In genomic region chr12:100226621-100227020, GRCm38 (mm10) we compare ENCODE assay signal across 18 mouse cellular contexts. TPM values are rescaled to one million over a fixed set of nuclear protein-coding genes. Genes with fewer than 3 reads are reported as not detected.
DNase-seq lines count a peak whose midpoint lies in the region; ATAC-seq and TF ChIP-seq lines count a peak whose summit lies in the region.
"Had no signal": no experiment of that assay in that cellular context is flagged by ENCODE, and none has a peak within 500 bp of the region (broad histone marks: within the 10 kb centered on the region; RNA-seq: fewer than 3 reads in every experiment).

No protein-coding gene starts in this region.

- H3K4me1 ChIP-seq in cortical plate, adult 2 months (ENCODE audit: control insufficient read depth, insufficient read depth, low read length): peaks cover 19% of the 10 kb centered on the region
- H3K4me1 ChIP-seq in forebrain, embryonic 15.5 days: peaks cover 46% of the 10 kb centered on the region
- H3K4me1 ChIP-seq in limb, embryonic 10.5 days: peaks cover 13% of the 10 kb centered on the region
- peaks cover 50% of the 10 kb centered on the region for H3K4me1 ChIP-seq in neural tube, embryonic 15.5 days

- no peak overlapping the region for H3K9ac ChIP-seq in forebrain, embryonic 15.5 days (replicated peaks)
- H3K9ac ChIP-seq in neural tube, embryonic 15.5 days (replicated peaks): no peak overlapping the region
- H3K9ac ChIP-seq: heart, embryonic 12.5 days; limb, embryonic 12.5 days; liver, postnatal 0 days had no signal

- WGBS in forebrain, embryonic 15.5 days: 52% methylated on average over 8 of the region's 8 CpGs
- 72% methylated on average over 8 of the region's 8 CpGs for WGBS in limb, embryonic 10.5 days
- WGBS in neural tube, embryonic 15.5 days: 47% methylated on average over 8 of the region's 8 CpGs

- no peaks in the 10 kb centered on the region for H3K9me3 ChIP-seq in forebrain, embryonic 15.5 days
- H3K9me3 ChIP-seq in limb, embryonic 10.5 days (replicated peaks): no peaks in the 10 kb centered on the region
- no peaks in the 10 kb centered on the region for H3K9me3 ChIP-seq in neural tube, embryonic 15.5 days (replicated peaks)

- TF ChIP-seq POLR2A in cortical plate, adult 2 months (IDR thresholded peaks at IDR 0.05; ENCODE audit: extremely low read depth, insufficient read depth, low read length): no peak

- H3K27me3 ChIP-seq in forebrain, embryonic 15.5 days: no peaks in the 10 kb centered on the region
- H3K27me3 ChIP-seq in limb, embryonic 10.5 days (ENCODE audit: low read depth, poor library complexity, severe bottlenecking): no peaks in the 10 kb centered on the region
- no peaks in the 10 kb centered on the region for H3K27me3 ChIP-seq in neural tube, embryonic 15.5 days (replicated peaks)
- H3K27me3 ChIP-seq: heart, embryonic 12.5 days; limb, embryonic 12.5 days had no signal

- H3K4me2 ChIP-seq in forebrain, embryonic 15.5 days (replicated peaks): no peak overlapping the region
- no peak overlapping the region for H3K4me2 ChIP-seq in neural tube, embryonic 15.5 days
- H3K4me2 ChIP-seq: heart, embryonic 12.5 days; limb, embryonic 12.5 days had no signal

- peak overlapping the region; percentile 86 for H3K27ac ChIP-seq in cortical plate, adult 2 months (ENCODE audit: insufficient read depth, low read length)
- H3K27ac ChIP-seq in forebrain, embryonic 15.5 days (replicated peaks): peak overlapping the region; percentile 64
- peak overlapping the region; percentile 3; the same call in 1 of the 2 replicates for H3K27ac ChIP-seq in limb, embryonic 10.5 days
- H3K27ac ChIP-seq in neural tube, embryonic 15.5 days (replicated peaks): no peak overlapping the region
- H3K27ac ChIP-seq: limb, embryonic 12.5 days; macrophage had no signal

- peak; percentile 23; the same call in 1 of the 2 replicates for ATAC-seq in forebrain, embryonic 15.5 days (replicated peaks)
- ATAC-seq in neural tube, embryonic 15.5 days (ENCODE audit: low FRiP score): 0 out of 2 replicates have a peak, but pooled peaks have one; percentile 43
- ATAC-seq in megakaryocyte-erythroid progenitor cell, adult 5-6 weeks (replicated peaks; ENCODE audit: low FRiP score, low TSS enrichment, poor library complexity, severe bottlenecking): no peak
- ATAC-seq: CD4-positive, CD25-positive, alpha-beta regulatory T cell, adult 4 months; liver, postnatal 0 days had no signal

- no peak for DNase-seq in limb, embryonic 10.5 days (ENCODE audit: low spot score)
- no peak for DNase-seq in spleen, postnatal 10 days (ENCODE audit: low spot score in 2 of 2)
- no peak for DNase-seq in layer of hippocampus, adult 11-12 months (ENCODE audit: low spot score)
- DNase-seq: adrenal gland, adult 2 months; cerebellum, adult 11 months; embryo, embryonic 11 days; gastrocnemius, postnatal 10 days; liver, postnatal 0 days; right cerebral cortex, postnatal 25 days; thymus, postnatal 4 days had no signal

- H3K36me3 ChIP-seq in forebrain, embryonic 15.5 days: no peaks in the 10 kb centered on the region
- H3K36me3 ChIP-seq in limb, embryonic 10.5 days: no peaks in the 10 kb centered on the region
- H3K36me3 ChIP-seq in neural tube, embryonic 15.5 days: no peaks in the 10 kb centered on the region
- H3K36me3 ChIP-seq: heart, embryonic 12.5 days; limb, embryonic 12.5 days had no signal

- H3K4me3 ChIP-seq in cortical plate, adult 2 months (ENCODE audit: insufficient read depth, low read length): no peak overlapping the region
- no peak overlapping the region for H3K4me3 ChIP-seq in forebrain, embryonic 15.5 days
- H3K4me3 ChIP-seq in limb, embryonic 10.5 days: no peak overlapping the region
- no peak overlapping the region for H3K4me3 ChIP-seq in neural tube, embryonic 15.5 days (replicated peaks)
- H3K4me3 ChIP-seq: heart, embryonic 12.5 days; limb, embryonic 12.5 days had no signal

- TF ChIP-seq CTCF in cortical plate, adult 2 months (IDR thresholded peaks at IDR 0.05; ENCODE audit: extremely low read depth, insufficient read depth, low read length): no peak

RNA-seq across cellular contexts. Expression of gene Calm1, which starts 27.4 kb away (rescaled TPM):
- 1,823 and 1,842 TPM in 2 replicates for polyA plus RNA-seq in cortical plate, adult 2 months (2012; rRNA removed)
- 2,112 and 2,174 TPM in 2 replicates for polyA plus RNA-seq in forebrain, embryonic 15.5 days (2015; fragmentation: Nextera tagmentation; extraction: Ambion mirVana)
- polyA plus RNA-seq in limb, embryonic 10.5 days (2016; fragmentation: Nextera tagmentation; extraction: Ambion mirVana): 1,121 and 1,290 TPM in 2 replicates
- polyA plus RNA-seq in neural tube, embryonic 15.5 days (2015; fragmentation: Nextera tagmentation; extraction: Ambion mirVana): 2,749 and 3,020 TPM in 2 replicates
- 102 and 137 TPM in 2 replicates for total RNA-seq in megakaryocyte-erythroid progenitor cell, adult 5-6 weeks (2014; fragmentation: Nextera tagmentation)
- 509 and 519 TPM in 2 replicates for total RNA-seq in megakaryocyte-erythroid progenitor cell, adult 5-6 weeks (2017)
